Mouse (Mus musculus) heart, postnatal 14 days (tissue): ENCODE results near the gene Fam53a. TPM values are rescaled to one million over a fixed set of nuclear protein-coding genes. Genes with fewer than 3 reads are reported as not detected.

Source experiments
- DNase-seq, 2 experiments: peaks; one replicate each; pipeline ENCODE4 v3.0.0; 2021 to 2022
- intact Hi-C: fragments of 180-260 bp; cut with DNase I; formaldehyde crosslinking; loops from one replicate; pipeline ENCODE4 v1.15.1; 2025
- long read RNA-seq, 2 experiments: library from polyadenylated mRNA; stranded (forward); transcript quantifications; one replicate each; pipeline ENCODE4 v2.0.0; 2021
- total RNA-seq, 2 experiments: library from RNA; stranded (reverse); gene quantifications; 2 replicates each; pipeline ENCODE4 v1.2.3; 2021

Fam53a gene
- total RNA-seq = 10 to 100 TPM; 31.7 to 32.3 TPM
- long read RNA-seq, experiment 1, transcript Fam53a-202 (6 exons, 2,009 nt) = major isoform, 48 of 72 reads
- long read RNA-seq, experiment 1, transcript Fam53a-201 (5 exons, 2,346 nt) = minor isoform, 6 of 72 reads
- long read RNA-seq, experiment 1, partial matches to known transcripts = 4 of 72 reads
- long read RNA-seq, experiment 1, other reads (novel, unspliced or antisense) = 13 of 72 reads
- long read RNA-seq, experiment 2, transcript Fam53a-202 (6 exons, 2,009 nt) = major isoform, 45 of 67 reads
- long read RNA-seq, experiment 2, partial matches to known transcripts = 2 of 67 reads
- long read RNA-seq, experiment 2, other reads (novel, unspliced or antisense) = 15 of 67 reads

GRCm38 (mm10) chr5:33629301-33629987 is at the start of gene Fam53a, which contains the start of gene Gm9903:
Fam53a (minus strand) TSS chr5:33629635.
Gm9903 (plus strand) TSS chr5:33629925.
- intact Hi-C loops = no loop called here
- DNase-seq = peak; percentile 100

DNA sequence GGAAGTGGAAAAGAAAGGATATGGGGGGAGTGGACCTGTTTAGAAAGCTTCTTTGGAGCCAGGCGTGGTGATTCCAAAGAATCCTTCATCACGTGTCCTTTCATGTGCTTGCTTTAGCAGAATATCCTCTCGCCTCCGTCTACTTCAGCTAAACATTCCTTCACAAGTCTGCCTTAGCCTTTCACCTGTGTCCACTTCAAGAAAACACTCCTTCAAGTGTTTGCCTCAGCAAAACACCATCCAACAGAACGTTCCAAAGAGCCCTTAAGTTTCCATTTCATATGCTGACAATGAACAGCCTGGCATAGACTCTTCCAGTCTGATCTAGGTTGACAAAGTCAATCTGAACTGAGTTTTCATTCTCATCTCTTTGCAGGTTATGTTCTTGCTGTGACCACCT is 48.8 kb upstream of the Fam53a start:
- intact Hi-C loops = no loop called here
- DNase-seq = no peak

DNA sequence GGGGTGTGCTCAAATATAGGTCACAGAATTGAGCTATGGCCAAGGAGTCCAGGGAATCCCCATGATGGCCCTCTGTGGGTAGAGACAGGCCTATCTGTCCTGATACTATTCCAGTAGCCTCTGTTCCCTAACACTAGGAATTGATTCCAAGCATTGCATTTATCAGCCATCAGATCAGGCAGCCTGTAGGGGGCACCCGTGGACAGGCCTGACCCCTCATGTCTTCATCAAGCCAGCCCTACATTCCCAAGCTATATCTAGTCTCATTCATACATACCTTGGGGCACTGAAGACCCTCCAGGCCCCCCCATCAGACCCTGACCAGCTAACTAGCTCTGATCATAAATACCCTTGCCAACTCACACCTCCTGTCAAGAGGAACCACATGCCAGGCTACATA is 46.5 kb upstream of the Fam53a start:
- peak; percentile 59 to 62 for DNase-seq
- intact Hi-C loops = no loop called here

GRCm38 (mm10) chr5:33674439-33674838 is 45.0 kb upstream of the Fam53a start:
- intact Hi-C loops = no loop called here
- peak in 1 of 2 experiments; percentile 42 for DNase-seq

GRCm38 (mm10) chr5:33671659-33672058 is 42.2 kb upstream of the Fam53a start:
- intact Hi-C loops = no loop called here
- DNase-seq = no peak

- intact Hi-C loops = no loop called here
- peak in 1 of 2 experiments; percentile 54 for DNase-seq
These were observed 38.8 kb upstream of the Fam53a start for GRCm38 (mm10) chr5:33668223-33668622.

DNA sequence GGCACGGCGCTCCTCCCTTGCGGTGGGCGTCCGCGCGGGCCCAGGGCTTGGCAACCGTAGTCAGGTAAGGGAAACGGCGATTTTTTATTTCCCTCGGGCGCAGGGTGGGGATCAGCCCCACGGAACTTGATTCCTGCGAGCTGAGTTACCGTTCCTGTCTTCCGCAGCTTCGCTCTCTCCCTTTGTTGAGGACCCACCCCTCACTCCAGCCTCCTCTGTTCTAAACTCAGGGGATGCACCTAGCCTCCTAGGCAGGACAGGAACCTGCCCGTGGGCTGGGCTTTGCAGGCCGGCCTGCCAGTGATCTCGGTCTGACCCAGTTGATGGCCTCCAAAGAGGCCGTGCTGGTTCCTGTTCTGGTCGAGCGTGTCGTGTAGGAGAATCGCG is 29.2 kb upstream of the Fam53a start:
- DNase-seq = peak in 1 of 2 experiments; percentile 23
- intact Hi-C loops = loop anchor here (10.0 kb wide), 1 partner anchor 276 kb away; the partner anchor contains the start of gene Nelfa

DNA sequence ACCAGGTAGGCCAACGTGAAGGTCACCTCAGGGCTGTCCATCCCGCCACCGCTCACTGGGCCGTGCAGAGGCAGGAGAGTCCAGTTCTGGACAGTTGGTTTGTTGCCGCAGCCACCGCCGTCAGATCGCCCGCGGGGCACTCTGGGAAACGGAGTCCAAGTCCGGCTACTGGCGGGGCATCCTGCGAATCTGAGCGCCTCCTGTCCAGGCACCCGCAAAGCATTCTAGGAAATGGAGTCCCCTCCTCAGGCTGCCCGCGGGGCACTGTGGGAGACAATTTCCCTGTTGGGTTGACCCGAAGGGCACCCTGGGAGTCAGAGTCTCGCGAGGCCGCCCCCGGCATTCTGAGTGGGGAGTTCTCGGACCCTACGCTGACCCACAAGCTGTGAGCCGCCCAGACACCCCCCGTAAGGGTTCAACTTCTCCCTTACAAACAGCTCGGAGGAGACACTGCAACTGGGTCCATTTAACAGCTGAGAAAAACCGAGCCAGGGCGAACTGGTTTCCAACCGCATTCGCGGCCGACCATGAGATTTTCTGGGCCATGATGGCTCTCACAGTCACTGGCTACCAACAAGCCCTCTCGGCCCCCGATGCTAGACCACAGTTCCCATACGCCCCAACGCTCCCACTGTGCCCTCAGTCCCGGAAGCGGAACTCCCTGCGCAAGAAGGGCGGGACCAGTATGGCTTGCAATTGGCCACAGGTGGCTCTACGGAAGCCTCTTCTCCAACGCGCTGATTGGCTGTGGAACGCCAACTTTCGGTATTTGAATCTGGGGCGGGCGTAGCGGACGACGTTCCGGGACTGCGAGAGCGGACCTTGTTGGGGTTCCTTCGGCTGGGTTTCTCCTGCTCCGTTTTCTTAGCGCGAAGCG is 28.6 kb upstream of the Fam53a start, which contains the start of the genes Tacc3 and Tmem129:
Gene Tacc3 (plus strand): TSS at position 342 of the 877 bp plus-strand sequence.
Gene Tmem129 (minus strand): TSS at position 630 of the 877 bp plus-strand sequence.
- intact Hi-C loops = loop anchor here (10.0 kb wide), 1 partner anchor 277 kb away; the partner anchor contains the start of gene Nelfa
- DNase-seq = peak; percentile 95 to 96

- no peak for DNase-seq
- intact Hi-C loops = loop anchor here (10.0 kb wide), 1 partner anchor 277 kb away; the partner anchor contains the start of gene Nelfa
These were observed 27.9 kb upstream of the Fam53a start for GRCm38 (mm10) chr5:33657251-33657786.

GRCm38 (mm10) chr5:33656739-33657138 is 27.3 kb upstream of the Fam53a start:
- intact Hi-C loops = loop anchor here (10.0 kb wide), 1 partner anchor 278 kb away; the partner anchor contains the start of gene Nelfa
- no peak for DNase-seq

GRCm38 (mm10) chr5:33655251-33655840 is 25.9 kb upstream of the Fam53a start:
- intact Hi-C loops = loop anchor here (10.0 kb wide), 1 partner anchor 279 kb away; the partner anchor contains the start of gene Nelfa
- DNase-seq = no peak

GRCm38 (mm10) chr5:33654424-33654823 is 25.0 kb upstream of the Fam53a start:
- intact Hi-C loops = loop anchor here (10.0 kb wide), 1 partner anchor 280 kb away; the partner anchor contains the start of gene Nelfa
- no peak for DNase-seq

DNA sequence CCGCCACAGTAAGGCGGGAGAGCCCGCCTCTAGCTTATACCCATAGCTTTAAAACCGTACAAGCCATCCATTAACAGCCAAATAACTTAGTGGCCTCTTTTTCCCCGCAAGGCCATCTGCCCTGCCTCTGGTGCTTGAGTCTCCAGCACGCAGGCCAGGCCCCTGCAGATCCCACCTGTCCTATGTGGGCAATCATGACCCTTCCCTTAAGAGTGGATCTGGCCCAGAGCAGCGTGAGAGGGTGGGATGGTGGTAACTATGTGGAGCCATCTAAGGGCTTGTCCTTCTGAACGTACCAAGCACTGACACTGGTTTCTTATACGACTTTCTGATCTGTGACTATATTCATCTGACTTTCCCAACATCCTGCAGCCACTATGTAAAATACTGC is 23.3 kb upstream of the Fam53a start:
- intact Hi-C loops = loop anchor here (10.0 kb wide), 1 partner anchor 282 kb away; the partner anchor contains the start of gene Nelfa
- no peak for DNase-seq

- peak; percentile 94 to 97 for DNase-seq
- intact Hi-C loops = loop anchor here (10.0 kb wide), 1 partner anchor 283 kb away; the partner anchor contains the start of gene Nelfa
These were observed 22.7 kb upstream of the Fam53a start, which contains the start of gene Slbp for GRCm38 (mm10) chr5:33651921-33652782. Slbp (minus strand) TSS chr5:33652574.

DNA sequence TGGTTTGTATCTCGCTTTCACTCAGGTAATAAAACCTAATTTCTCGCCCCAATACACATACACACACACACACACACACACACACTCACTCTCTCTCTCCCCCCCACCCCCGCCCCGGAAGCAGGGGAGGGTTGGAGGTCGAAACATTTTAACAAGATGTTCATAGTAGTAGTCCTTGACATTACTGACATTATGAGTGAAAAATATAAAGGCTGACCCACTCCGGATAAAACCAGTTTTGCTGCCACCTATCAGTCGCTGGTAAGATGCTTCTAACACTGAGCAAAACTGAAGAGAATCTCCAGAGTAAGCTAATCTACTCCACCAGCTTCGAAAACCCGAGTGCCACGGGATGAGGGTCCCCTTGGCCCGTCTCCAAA is 22.1 kb upstream of the Fam53a start:
- intact Hi-C loops = loop anchor here (10.0 kb wide), 1 partner anchor 283 kb away; the partner anchor contains the start of gene Nelfa
- no peak for DNase-seq

- DNase-seq = no peak
- intact Hi-C loops = loop anchor here (10.0 kb wide), 1 partner anchor 284 kb away; the partner anchor contains the start of gene Nelfa
These were observed 21.6 kb upstream of the Fam53a start for GRCm38 (mm10) chr5:33651017-33651416.

DNA sequence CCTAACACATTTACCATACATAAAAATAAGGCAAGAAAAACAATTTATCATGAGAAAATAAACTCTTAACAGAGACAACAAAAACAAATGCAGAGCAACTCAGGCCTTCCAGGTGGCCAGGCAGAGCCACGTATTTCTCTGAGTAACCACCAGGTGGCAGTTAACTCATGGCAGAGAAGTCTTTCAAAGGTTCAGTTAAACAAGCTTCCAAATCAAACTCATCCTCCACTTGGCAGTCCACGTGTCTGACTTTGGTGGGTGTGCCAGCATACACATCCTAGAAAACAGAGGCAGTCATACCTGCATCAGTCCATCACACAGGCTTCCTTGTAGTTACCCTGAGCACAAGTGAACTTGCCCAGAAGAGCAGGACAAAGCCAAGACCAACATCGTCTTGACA is 11.2 kb upstream of the Fam53a start:
- intact Hi-C loops = no loop called here
- DNase-seq = peak; percentile 35 to 67

- intact Hi-C loops = no loop called here
- no peak for DNase-seq
These were observed 9.4 kb upstream of the Fam53a start for GRCm38 (mm10) chr5:33638826-33639225.
